In the genomic region with DNA sequence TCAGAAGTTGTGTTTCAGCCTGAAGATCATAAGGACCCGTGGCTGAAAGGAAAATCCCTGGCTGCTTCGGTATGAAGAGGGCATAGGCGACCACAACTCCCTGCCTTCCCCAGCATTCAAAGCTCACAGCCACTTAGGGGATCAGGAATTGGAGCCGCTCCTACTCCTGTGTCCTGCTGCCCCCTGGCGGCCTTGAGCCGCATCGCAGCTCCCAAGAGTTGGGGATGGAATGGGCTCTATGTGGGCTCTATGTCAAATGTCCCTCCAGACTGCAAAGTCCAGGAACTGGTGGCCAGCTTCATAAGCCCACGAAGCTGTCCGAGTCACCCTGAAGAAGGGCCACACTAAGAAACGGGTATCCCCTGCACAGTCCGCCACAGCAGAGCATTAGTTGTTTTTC, we compare ENCODE assay signal across 8 mouse cellular contexts. TPM values are rescaled to one million over a fixed set of nuclear protein-coding genes. Genes with fewer than 3 reads are reported as not detected.
DNase-seq lines count a peak whose midpoint lies in the region; ATAC-seq lines count a peak whose summit lies in the region.

No protein-coding gene starts in this region.

- H3K27ac ChIP-seq in heart, embryonic 11.5 days (ENCODE audit: low read depth, low read length), result no peak overlapping the region
- no peak overlapping the region for H3K27ac ChIP-seq in limb, embryonic 11.5 days (replicated peaks; ENCODE audit: low read depth, low read length)
- no peak overlapping the region for H3K27ac ChIP-seq in midbrain, embryonic 15.5 days

- H3K4me3 ChIP-seq in heart, embryonic 11.5 days (ENCODE audit: low read depth, low read length), result no peak overlapping the region
- H3K4me3 ChIP-seq in limb, embryonic 11.5 days (ENCODE audit: low read depth, low read length), result no peak overlapping the region
- no peak overlapping the region for H3K4me3 ChIP-seq in midbrain, embryonic 15.5 days

- no peak for ATAC-seq in heart, embryonic 11.5 days (replicated peaks; ENCODE audit: insufficient number of reproducible peaks, low FRiP score, low TSS enrichment)
- ATAC-seq in limb, embryonic 11.5 days (ENCODE audit: insufficient number of reproducible peaks, low FRiP score, low TSS enrichment, low read depth), result no peak
- peak; percentile 62; the same call in 1 of the 2 replicates for ATAC-seq in midbrain, embryonic 15.5 days (replicated peaks)

- H3K4me2 ChIP-seq in heart, embryonic 11.5 days, result no peak overlapping the region
- no peak overlapping the region for H3K4me2 ChIP-seq in limb, embryonic 11.5 days (ENCODE audit: low read depth, severe bottlenecking)
- no peak overlapping the region for H3K4me2 ChIP-seq in midbrain, embryonic 15.5 days

- peaks cover 18% of the 10 kb centered on the region for H3K27me3 ChIP-seq in heart, embryonic 11.5 days (ENCODE audit: control insufficient read depth, insufficient read depth, low read length)
- H3K27me3 ChIP-seq in limb, embryonic 11.5 days (ENCODE audit: control insufficient read depth, insufficient read depth, low read length), result peaks cover 8% of the 10 kb centered on the region
- no peaks in the 10 kb centered on the region; the same call in 1 of the 2 replicates for H3K27me3 ChIP-seq in midbrain, embryonic 15.5 days (replicated peaks)

- 5% methylated on average over 11 of the region's 11 CpGs for WGBS in heart, embryonic 11.5 days (ENCODE audit: insufficient replicate concordance)
- WGBS in limb, embryonic 11.5 days, result 7% methylated on average over 11 of the region's 11 CpGs
- 7% methylated on average over 11 of the region's 11 CpGs for WGBS in midbrain, embryonic 15.5 days

- no peaks in the 10 kb centered on the region for H3K4me1 ChIP-seq in heart, embryonic 11.5 days (ENCODE audit: control insufficient read depth, insufficient read depth, low read length)
- no peaks in the 10 kb centered on the region for H3K4me1 ChIP-seq in limb, embryonic 11.5 days (ENCODE audit: control insufficient read depth, insufficient read depth, low read length)
- no peaks in the 10 kb centered on the region for H3K4me1 ChIP-seq in midbrain, embryonic 15.5 days

- peak; percentile 98 for DNase-seq in heart, adult 11 months
- DNase-seq in embryo, embryonic 10.5 days (ENCODE audit: low spot score), result peak; percentile 87
- DNase-seq in gastrocnemius, postnatal 4 days (ENCODE audit: low spot score in 2 of 2), result peak; percentile 81 to 84
- peak; percentile 94 for DNase-seq in kidney, adult 18-20 months
- DNase-seq in limb, embryonic 11.5 days (ENCODE audit: low spot score), result peak; percentile 86
- peak; percentile 71 for DNase-seq in spleen, adult 12 weeks (ENCODE audit: low spot score)

- no peak overlapping the region for H3K9ac ChIP-seq in heart, embryonic 11.5 days (ENCODE audit: low read depth, low read length)
- H3K9ac ChIP-seq in limb, embryonic 11.5 days (ENCODE audit: low read length), result no peak overlapping the region
- no peak overlapping the region for H3K9ac ChIP-seq in midbrain, embryonic 15.5 days

- no peaks in the 10 kb centered on the region for H3K36me3 ChIP-seq in heart, embryonic 11.5 days (ENCODE audit: control insufficient read depth, insufficient read depth, low read length)
- H3K36me3 ChIP-seq in limb, embryonic 11.5 days (ENCODE audit: control insufficient read depth, insufficient read depth, low read length), result no peaks in the 10 kb centered on the region
- no peaks in the 10 kb centered on the region for H3K36me3 ChIP-seq in midbrain, embryonic 15.5 days (replicated peaks)

- H3K9me3 ChIP-seq in heart, embryonic 11.5 days (replicated peaks; ENCODE audit: control insufficient read depth, low read length), result no peaks in the 10 kb centered on the region
- H3K9me3 ChIP-seq in limb, embryonic 11.5 days (ENCODE audit: control insufficient read depth, low read length), result no peaks in the 10 kb centered on the region
- no peaks in the 10 kb centered on the region for H3K9me3 ChIP-seq in midbrain, embryonic 15.5 days

RNA-seq across cellular contexts. Expression of a gene that starts 12.2 kb away (rescaled TPM):
- polyA plus RNA-seq in heart, embryonic 11.5 days (2014; fragmentation: Nextera tagmentation; extraction: Ambion mirVana), result 21.0 and 29.1 TPM in 2 replicates
- total RNA-seq in gastrocnemius, postnatal 4 days (2021), result 10 to 100 TPM; 44.5 to 55.8 TPM
- polyA plus RNA-seq in limb, embryonic 11.5 days (2014; fragmentation: Nextera tagmentation; extraction: Ambion mirVana), result 15.7 and 16.3 TPM in 2 replicates
- 93.4 and 105 TPM in 2 replicates for polyA plus RNA-seq in midbrain, embryonic 15.5 days (2015; fragmentation: Nextera tagmentation; extraction: Ambion mirVana)

RNA-seq across cellular contexts. Expression of a gene that starts 33.2 kb away (rescaled TPM):
- 317 and 318 TPM in 2 replicates for polyA plus RNA-seq in heart, embryonic 11.5 days (2014; fragmentation: Nextera tagmentation; extraction: Ambion mirVana)
- total RNA-seq in gastrocnemius, postnatal 4 days (2021), result 100 to 1,000 TPM; 219 to 233 TPM
- 739 and 748 TPM in 2 replicates for polyA plus RNA-seq in limb, embryonic 11.5 days (2014; fragmentation: Nextera tagmentation; extraction: Ambion mirVana)
- polyA plus RNA-seq in midbrain, embryonic 15.5 days (2015; fragmentation: Nextera tagmentation; extraction: Ambion mirVana), result 379 and 391 TPM in 2 replicates

RNA-seq across cellular contexts. Expression of a gene that starts 39.2 kb away (rescaled TPM):
- polyA plus RNA-seq in heart, embryonic 11.5 days (2014; fragmentation: Nextera tagmentation; extraction: Ambion mirVana), result 2.3 and 4.9 TPM in 2 replicates
- 10 to 100 TPM; 13.9 to 15.8 TPM for total RNA-seq in gastrocnemius, postnatal 4 days (2021)
- polyA plus RNA-seq in limb, embryonic 11.5 days (2014; fragmentation: Nextera tagmentation; extraction: Ambion mirVana), result 4.0 and 4.6 TPM in 2 replicates
- polyA plus RNA-seq in midbrain, embryonic 15.5 days (2015; fragmentation: Nextera tagmentation; extraction: Ambion mirVana), result 11.7 and 11.8 TPM in 2 replicates

RNA-seq across cellular contexts. Expression of a gene that starts 41.3 kb away (rescaled TPM):
- 9.3 and 10.1 TPM in 2 replicates for polyA plus RNA-seq in heart, embryonic 11.5 days (2014; fragmentation: Nextera tagmentation; extraction: Ambion mirVana)
- 1 to 10 TPM; 2.7 to 3.2 TPM for total RNA-seq in gastrocnemius, postnatal 4 days (2021)
- 3.9 and 5.9 TPM in 2 replicates for polyA plus RNA-seq in limb, embryonic 11.5 days (2014; fragmentation: Nextera tagmentation; extraction: Ambion mirVana)
- polyA plus RNA-seq in midbrain, embryonic 15.5 days (2015; fragmentation: Nextera tagmentation; extraction: Ambion mirVana), result 94.4 and 100 TPM in 2 replicates

RNA-seq across cellular contexts. Expression of a gene that starts 45.4 kb away (rescaled TPM):
- 0.18 and 0.53 TPM in 2 replicates for polyA plus RNA-seq in heart, embryonic 11.5 days (2014; fragmentation: Nextera tagmentation; extraction: Ambion mirVana)
- under 1 TPM; 0.52 to 0.67 TPM for total RNA-seq in gastrocnemius, postnatal 4 days (2021)
- polyA plus RNA-seq in limb, embryonic 11.5 days (2014; fragmentation: Nextera tagmentation; extraction: Ambion mirVana), result not detected in 2 replicates
- 0.54 and 0.70 TPM in 2 replicates for polyA plus RNA-seq in midbrain, embryonic 15.5 days (2015; fragmentation: Nextera tagmentation; extraction: Ambion mirVana)
